Mouse (Mus musculus): ENCODE measurements at regions not wholly inside any gene's neighbourhood (a gene's known extent, or its start where the extent isn't known, plus 50 kb on each side); places are given as distances from the start of the nearest gene placed in this dataset.

DNA sequence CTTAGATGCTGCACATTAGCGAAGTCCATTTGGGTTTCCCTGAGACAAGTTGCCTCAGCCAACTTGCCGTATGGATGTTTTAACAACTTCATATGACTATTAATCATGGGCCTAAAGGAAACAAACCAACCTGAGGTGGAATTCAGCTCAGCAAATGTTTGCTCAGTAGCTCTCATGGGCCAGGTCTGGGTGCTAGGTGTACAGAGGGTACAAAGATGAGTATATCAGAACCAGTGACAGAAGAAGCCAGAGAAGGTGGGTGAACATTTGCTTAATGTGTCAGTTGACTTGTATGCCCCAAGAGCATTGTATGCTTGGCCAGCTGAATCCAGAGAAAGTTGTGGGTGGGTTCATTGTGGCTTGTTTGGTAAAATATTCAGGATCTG is 53.8 kb upstream of the Bmp2 start:
- DNase-seq (ENCODE audit: low spot score in 2 of 2): no peak

DNA sequence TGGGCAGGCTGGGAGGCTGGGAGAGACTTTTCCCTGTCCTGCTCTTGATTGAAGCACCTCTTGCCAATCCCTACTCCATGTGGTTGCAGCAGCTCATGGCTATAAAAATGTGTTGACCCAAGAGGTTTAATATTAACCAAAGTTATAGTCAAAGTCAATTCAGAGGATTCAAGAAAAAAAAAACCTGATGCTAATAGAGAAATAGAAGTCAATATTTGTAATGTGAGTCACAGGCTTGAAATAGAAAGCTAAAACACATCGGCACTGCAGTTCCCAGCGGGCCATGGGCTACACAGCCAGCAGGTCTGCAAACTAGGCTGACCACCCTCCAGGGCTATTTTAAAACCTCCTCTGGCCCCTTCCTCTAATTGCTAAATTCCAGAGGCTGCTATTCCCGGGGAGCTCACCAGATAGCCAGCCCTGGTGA is 53.2 kb upstream of the Bmp2 start:
- DNase-seq (ENCODE audit: low spot score in 2 of 2): no peak

DNA sequence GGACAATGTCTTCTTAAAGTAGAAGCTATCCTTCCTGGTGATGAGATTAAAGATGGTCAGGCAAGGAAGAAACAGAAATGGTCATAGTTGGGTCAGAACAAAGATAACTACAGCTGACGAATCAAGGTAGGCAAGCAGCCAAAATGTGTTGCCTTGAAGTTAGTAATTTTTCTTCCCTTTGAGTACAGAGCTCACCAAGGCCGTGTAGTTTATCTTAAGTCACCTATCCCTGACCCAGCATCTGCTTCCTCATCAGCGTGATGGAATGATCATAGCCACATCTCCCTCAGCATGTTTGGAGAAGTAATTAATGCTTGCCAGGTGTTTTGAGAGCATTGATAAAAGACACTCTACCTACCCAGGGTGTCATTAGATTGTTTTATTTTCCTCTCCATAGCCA is 52.1 kb upstream of the Bmp2 start:
- DNase-seq (ENCODE audit: low spot score in 2 of 2): no peak
